Mouse (Mus musculus) myocyte (in vitro differentiated cells): ENCODE data around the gene Nipsnap2. TPM values are rescaled to one million over a fixed set of nuclear protein-coding genes. Genes with fewer than 3 reads are reported as not detected.
"Not testable (repeated sequence)": the region's sequence is repeated elsewhere in the genome, so short reads cannot be mapped to it uniquely, and the experiment has no call there.

Experiments
- H3K27me3 ChIP-seq: one replicate; pipeline ENCODE4 v1.6.1; 2011; ENCODE audit not compliant: control insufficient read depth, insufficient read depth, insufficient read length
- H3K36me3 ChIP-seq: one replicate; pipeline ENCODE4 v1.6.1; 2011; ENCODE audit not compliant: control insufficient read depth, insufficient read depth
- H3K4me2 ChIP-seq: one replicate; pipeline ENCODE4 v1.6.1; 2011; ENCODE audit warnings: low read depth, control low read depth
- H3K4me3 ChIP-seq: one replicate; pipeline ENCODE4 v1.5.1; 2011; ENCODE audit warnings: mild to moderate bottlenecking, control low read depth, moderate library complexity
- H3K79me2 ChIP-seq: one replicate; pipeline ENCODE4 v1.6.1; 2011; ENCODE audit not compliant: control insufficient read depth, insufficient read depth
- H3ac ChIP-seq: one replicate; pipeline ENCODE4 v1.6.1; 2011; ENCODE audit not compliant: control insufficient read depth, insufficient read length
- CEBPB ChIP-seq: IDR thresholded peaks from 2 replicates; pipeline ENCODE4 v1.6.1; 2011; ENCODE audit warnings: mild to moderate bottlenecking, moderate library complexity; ENCODE audit not compliant: poor library complexity, insufficient read depth, severe bottlenecking
- E2F4 ChIP-seq: IDR thresholded peaks from one replicate; pipeline ENCODE4 v1.6.1; 2011; ENCODE audit warnings: mild to moderate bottlenecking, control low read depth, moderate library complexity; ENCODE audit not compliant: insufficient read depth
- MAX ChIP-seq: IDR thresholded peaks from one replicate; pipeline ENCODE4 v1.6.1; 2011; ENCODE audit warnings: low read depth, mild to moderate bottlenecking, control low read depth
- MYOD1 ChIP-seq, 3 experiments: IDR thresholded peaks; one replicate each; pipeline ENCODE4 v1.6.1; 2011; ENCODE audit warnings: control low read depth in 2 of 3, low read depth in 2 of 3, mild to moderate bottlenecking in 2 of 3, moderate library complexity in 1 of 3; ENCODE audit not compliant: insufficient read length in 2 of 3, control insufficient read depth in 1 of 3
- MYOG ChIP-seq, 3 experiments: IDR thresholded peaks; one replicate each; pipeline ENCODE4 v1.6.1; 2011; ENCODE audit warnings: control low read depth in 2 of 3, low read depth in 2 of 3, mild to moderate bottlenecking in 2 of 3; ENCODE audit not compliant: insufficient read length in 2 of 3, control insufficient read depth in 1 of 3, insufficient read depth in 1 of 3
- POLR2A ChIP-seq: IDR thresholded peaks from one replicate; pipeline ENCODE4 v1.6.1; 2011; ENCODE audit warnings: low read depth, mild to moderate bottlenecking, control low read depth, moderate library complexity; ENCODE audit not compliant: insufficient read length
- POLR2AphosphoS2 ChIP-seq: IDR thresholded peaks from one replicate; pipeline ENCODE4 v1.6.1; 2011; ENCODE audit warnings: low read depth, control low read depth; ENCODE audit not compliant: insufficient read length
- SRF ChIP-seq: IDR thresholded peaks from one replicate; pipeline ENCODE4 v1.6.1; 2011; ENCODE audit warnings: low read depth; ENCODE audit not compliant: control insufficient read depth, insufficient read length
- TCF12 ChIP-seq: IDR thresholded peaks from one replicate; pipeline ENCODE4 v1.6.1; 2011; ENCODE audit warnings: mild to moderate bottlenecking, control low read depth; ENCODE audit not compliant: poor library complexity, insufficient read depth, severe bottlenecking
- TCF3 ChIP-seq: IDR thresholded peaks from one replicate; pipeline ENCODE4 v1.6.1; 2011; ENCODE audit warnings: low read depth, control low read depth; ENCODE audit not compliant: insufficient read length
- USF1 ChIP-seq: IDR thresholded peaks from one replicate; pipeline ENCODE4 v1.6.1; 2011; ENCODE audit warnings: low read depth, mild to moderate bottlenecking, control low read depth, moderate library complexity
- polyA plus RNA-seq: library from polyadenylated mRNA; unstranded; fragments of >200 nt; fragmentation: generic; extraction: Trizol; gene quantifications from one replicate; pipeline ENCODE4 v1.2.1, GENCODE M21; 2012; ENCODE audit warnings: missing spikeins

Gene Nipsnap2
- polyA plus RNA-seq, 1 experiment = 67.6 TPM

GRCm38 (mm10) chr5:129786161-129786560, 61.3 kb downstream of the Nipsnap2 start:
- Histone ChIP-seq H3K4me2 (peak overlapping the region; percentile 74), H3ac (peak overlapping the region; percentile 97), H3K79me2 (peaks cover 34% of the 10 kb centered on the region), H3K36me3 (peaks cover 27% of the 10 kb centered on the region), H3K27me3 (no peaks in the 10 kb centered on the region), H3K4me3 (peak overlapping the region; percentile 83)
- TF ChIP-seq E2F4 (no peak), POLR2A (no peak), SRF (no peak), MAX (no peak), MYOD1 (IDR thresholded peaks at IDR 0.05; ENCODE audit: control insufficient read depth in 1 of 3, insufficient read length in 2 of 3, low read depth in 2 of 3) (no peak), USF1 (no peak)

GRCm38 (mm10) chr5:129786818-129787790, 62.2 kb downstream of the Nipsnap2 start, which contains the start of gene Psph:
TSS of gene Psph (minus strand) at chr5:129787449.
- Histone ChIP-seq H3K36me3 (peaks cover 36% of the 10 kb centered on the region), H3K79me2 (peaks cover 34% of the 10 kb centered on the region), H3K4me3 (peak within 1 kb of the TSS; percentile 83), H3K27me3 (no peaks in the 10 kb centered on the region), H3K4me2 (peak within 1 kb of the TSS; percentile 86), H3ac (peak within 1 kb of the TSS; percentile 97)
- TF ChIP-seq TCF3 (no peak), E2F4 (no peak), POLR2A (peak; percentile 63), POLR2AphosphoS2 (peak; percentile 56), SRF (peak; percentile 28), MYOG (IDR thresholded peaks at IDR 0.05; ENCODE audit: control insufficient read depth in 1 of 3, insufficient read depth in 1 of 3, insufficient read length in 2 of 3, low read depth in 2 of 3) (peak in 1 of 3 experiments; percentile 22), MAX (no peak), CEBPB (no peak), USF1 (no peak)

DNA sequence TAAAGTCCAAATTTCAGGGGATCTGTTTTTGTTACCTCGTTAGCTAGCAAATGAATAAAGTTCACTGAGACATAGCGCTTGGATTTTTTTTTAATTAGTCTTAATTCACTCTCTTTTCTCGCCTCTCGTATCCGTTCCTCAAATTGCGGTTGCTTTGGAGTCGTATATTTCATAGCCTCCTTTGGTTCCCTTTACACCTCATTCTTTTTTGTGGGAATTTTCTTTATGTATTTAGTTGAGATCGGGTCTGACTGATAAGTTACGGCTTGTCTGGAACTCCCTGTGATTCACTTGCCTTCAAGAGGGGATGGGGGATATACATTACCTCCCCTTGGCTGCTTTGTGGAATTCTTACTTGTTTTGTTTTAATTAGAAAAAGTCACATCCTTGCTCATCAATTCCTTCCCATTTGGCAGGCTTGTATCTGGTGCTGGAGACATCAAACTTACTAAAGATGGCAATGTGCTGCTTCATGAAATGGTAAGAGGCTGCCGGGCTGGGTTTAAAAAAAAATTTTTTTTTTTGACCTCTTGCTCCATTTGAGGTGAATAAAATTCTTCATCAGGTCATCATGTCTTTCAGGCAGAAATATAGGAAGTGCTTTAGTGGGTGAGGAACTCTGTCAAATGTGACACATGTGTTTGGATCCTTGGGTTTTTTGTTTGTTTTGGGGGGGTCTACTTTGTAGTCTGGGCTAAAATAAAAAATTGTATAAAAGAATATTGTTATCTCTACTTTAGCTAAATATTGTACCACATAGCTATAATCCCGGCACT, 63.1 kb downstream of the Nipsnap2 start:
- Histone ChIP-seq H3K36me3 (peaks cover 45% of the 10 kb centered on the region), H3ac (peak overlapping the region; percentile 97), H3K4me2 (peak overlapping the region; percentile 86), H3K27me3 (no peaks in the 10 kb centered on the region), H3K4me3 (peak overlapping the region; percentile 83), H3K79me2 (peaks cover 34% of the 10 kb centered on the region)
- TF ChIP-seq TCF12 (no peak), POLR2A (no peak), SRF (no peak), E2F4 (no peak), MYOD1 (IDR thresholded peaks at IDR 0.05; ENCODE audit: control insufficient read depth in 1 of 3, insufficient read length in 2 of 3, low read depth in 2 of 3) (no peak), TCF3 (no peak)

DNA sequence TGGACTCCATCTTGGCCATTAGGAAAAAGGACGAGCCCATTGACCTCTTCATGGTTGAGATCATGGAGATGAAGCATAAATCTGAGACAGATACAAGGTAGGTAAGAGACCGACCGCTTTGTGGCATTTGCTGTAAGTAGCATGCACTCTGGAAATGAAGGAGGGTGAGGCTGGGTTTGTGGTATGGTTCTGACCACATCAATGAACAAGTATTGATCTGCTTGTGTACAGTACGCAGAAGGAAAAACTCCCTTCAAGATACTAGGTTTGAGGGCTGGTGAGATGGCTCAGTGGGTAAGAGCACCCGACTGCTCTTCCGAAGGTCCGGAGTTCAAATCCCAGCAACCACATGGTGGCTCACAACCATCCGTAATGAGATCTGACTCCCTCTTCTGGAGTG, 65.7 kb downstream of the Nipsnap2 start:
- Histone ChIP-seq H3K36me3 (peaks cover 61% of the 10 kb centered on the region), H3K79me2 (peaks cover 34% of the 10 kb centered on the region)
- not testable (repeated sequence) for H3K27me3 ChIP-seq, H3ac ChIP-seq, H3K4me3 ChIP-seq, H3K4me2 ChIP-seq

Other genes with a start within 250 kb of the Nipsnap2 start
- gene Sfswap, start 223.8 kb upstream of the Nipsnap2 start, polyA plus RNA-seq = 27.8 TPM
- 0.35 TPM for gene Mmp17, start 140.9 kb upstream of the Nipsnap2 start, polyA plus RNA-seq
- 0.91 TPM for gene Zfp11, start 55.0 kb upstream of the Nipsnap2 start, polyA plus RNA-seq
- gene Sept14, start 16.6 kb upstream of the Nipsnap2 start, polyA plus RNA-seq = 0.10 TPM
- 138 TPM for gene Mrps17, start 9.6 kb upstream of the Nipsnap2 start, polyA plus RNA-seq
- 338 TPM for gene Psph, start 62.4 kb downstream of the Nipsnap2 start, polyA plus RNA-seq
- 33.8 TPM for gene Sumf2, start 121.9 kb downstream of the Nipsnap2 start, polyA plus RNA-seq
- gene Chchd2, start 162.4 kb downstream of the Nipsnap2 start, polyA plus RNA-seq = 747 TPM
- 1.7 TPM for gene Zbed5, start 170.7 kb downstream of the Nipsnap2 start, polyA plus RNA-seq
- 0.32 TPM for gene Phkg1, start 173.5 kb downstream of the Nipsnap2 start, polyA plus RNA-seq
- 1.1 TPM for gene Nupr1l, start 183.5 kb downstream of the Nipsnap2 start, polyA plus RNA-seq
- gene Vkorc1l1, start 216.9 kb downstream of the Nipsnap2 start, polyA plus RNA-seq = 13.2 TPM